Mouse (Mus musculus) left cerebral cortex, adult 11 months (tissue): Measurements from ENCODE around the gene Agbl3.

Experiments used
- DNase-seq: peaks from one replicate; pipeline ENCODE4 v3.0.0; 2022; ENCODE audit warnings: low spot score

Gene Agbl3

DNA sequence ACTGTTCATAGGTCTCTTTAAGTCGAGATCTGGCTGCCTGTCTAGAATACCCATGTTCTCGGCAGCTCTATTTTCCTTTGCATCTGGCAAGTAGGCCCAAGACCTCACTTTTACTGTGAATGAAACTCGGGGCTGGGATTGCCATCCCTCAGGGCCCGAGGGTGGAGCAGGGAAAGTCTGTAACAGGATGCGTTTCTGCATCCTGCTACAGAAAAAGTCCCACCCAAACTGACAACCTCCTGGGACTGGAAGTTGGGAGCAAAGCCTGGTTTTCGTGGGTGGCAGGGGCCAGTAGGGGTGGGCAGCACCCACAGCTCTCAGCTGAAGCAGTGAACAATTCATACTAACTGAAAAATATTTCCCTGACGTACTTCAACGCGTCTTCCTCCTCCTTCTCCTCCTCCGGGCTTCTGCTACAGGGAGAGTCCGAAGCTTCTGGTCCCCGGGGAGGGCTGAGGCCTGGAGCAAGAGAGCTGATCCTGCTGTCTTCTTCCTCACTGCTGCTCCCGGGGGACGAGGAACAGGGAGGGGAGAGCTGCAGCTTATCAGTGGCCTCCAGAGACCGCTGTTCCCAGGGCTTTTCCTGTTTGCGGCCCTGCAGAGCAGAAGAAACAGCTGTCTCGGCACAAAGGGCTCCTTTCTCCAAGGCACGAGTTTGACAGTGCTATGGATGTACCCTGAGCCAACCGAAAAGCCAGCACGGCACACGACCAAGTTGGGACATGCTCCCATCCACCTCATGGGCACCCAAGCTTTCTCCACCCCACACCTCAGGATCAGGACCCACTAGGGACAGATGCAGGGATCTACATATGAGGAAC is 94.1 kb downstream of the Agbl3 start:
- no peak for DNase-seq

DNA sequence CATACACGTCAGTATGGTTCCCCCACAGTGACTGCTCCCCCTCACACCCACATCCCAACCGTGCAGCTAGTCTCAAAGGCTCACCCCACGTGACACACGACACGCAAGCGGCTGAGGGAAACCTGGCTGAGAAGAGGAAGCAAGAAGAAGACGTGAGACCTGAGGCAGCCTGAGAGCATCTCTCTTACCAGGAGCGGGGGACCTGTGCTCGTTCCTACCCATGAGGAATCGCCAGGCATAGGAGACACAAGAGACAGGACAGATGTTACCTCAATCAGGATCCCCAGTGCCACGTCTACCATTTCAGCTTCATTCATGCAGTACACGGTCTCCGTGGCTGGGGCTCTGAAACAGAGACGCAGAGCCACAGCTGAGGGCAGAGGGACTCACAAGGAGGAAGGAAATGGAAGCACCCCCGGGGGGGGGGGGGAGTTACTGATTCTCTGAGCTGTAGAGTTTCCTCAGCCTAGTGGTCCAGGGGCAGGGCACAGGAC is 95.1 kb downstream of the Agbl3 start:
- no peak for DNase-seq

DNA sequence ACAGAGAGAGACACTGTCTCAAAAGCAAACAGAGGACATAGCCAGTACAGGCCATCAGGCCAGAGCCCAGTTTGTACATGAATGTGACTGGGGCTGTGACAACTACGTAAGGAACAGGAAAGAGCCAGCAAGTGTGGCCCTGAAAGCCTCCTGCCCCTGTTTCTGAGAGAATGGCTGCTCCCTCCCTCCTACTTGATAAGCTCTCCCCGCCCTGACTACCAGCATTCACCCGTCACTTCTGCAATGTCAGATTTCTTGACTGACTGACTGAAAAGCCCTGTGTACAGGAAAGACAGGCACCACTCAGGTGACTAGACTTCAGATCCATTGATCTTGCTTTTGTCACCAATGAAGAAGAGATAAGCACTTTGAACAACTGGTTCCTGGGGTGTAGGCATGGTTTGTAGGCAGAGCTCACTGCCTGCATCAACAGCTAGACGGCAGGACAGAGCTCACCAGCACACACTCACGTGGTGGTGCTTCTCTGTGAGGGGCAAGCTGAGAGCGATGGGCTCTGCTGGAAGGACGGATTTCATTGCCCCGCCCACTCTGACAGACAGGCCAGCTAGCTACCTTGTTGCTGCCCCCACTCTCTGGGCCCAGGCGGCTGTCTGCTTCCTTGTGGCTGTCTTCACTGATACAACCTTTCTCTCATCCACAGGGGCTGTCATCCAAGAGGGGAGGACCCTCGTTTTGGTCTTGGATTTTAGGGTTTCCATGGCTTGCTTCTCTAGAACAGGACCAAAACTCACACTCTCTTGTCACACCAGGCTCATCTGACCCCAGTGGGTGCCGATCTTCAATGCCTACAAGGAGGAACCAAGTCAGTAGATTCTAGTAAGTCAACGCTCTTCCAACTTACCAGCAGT is 96.0 kb downstream of the Agbl3 start:
- no peak for DNase-seq

DNA sequence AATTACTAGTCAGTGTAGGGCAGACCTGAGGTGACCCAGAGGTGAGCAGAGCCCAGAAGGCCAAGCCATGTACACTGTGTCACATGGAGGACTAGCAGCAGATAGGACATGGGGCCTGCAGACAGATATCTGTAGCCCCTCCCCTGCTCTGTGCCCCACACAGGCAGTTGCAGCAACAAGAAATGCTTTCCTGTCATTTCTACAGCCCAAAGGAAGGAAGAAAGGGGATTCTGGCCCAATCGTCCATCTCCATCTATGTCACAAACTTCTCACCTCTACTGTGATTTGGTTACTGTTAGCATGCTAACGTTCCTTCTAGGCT is 96.6 kb downstream of the Agbl3 start:
- DNase-seq = no peak

DNA sequence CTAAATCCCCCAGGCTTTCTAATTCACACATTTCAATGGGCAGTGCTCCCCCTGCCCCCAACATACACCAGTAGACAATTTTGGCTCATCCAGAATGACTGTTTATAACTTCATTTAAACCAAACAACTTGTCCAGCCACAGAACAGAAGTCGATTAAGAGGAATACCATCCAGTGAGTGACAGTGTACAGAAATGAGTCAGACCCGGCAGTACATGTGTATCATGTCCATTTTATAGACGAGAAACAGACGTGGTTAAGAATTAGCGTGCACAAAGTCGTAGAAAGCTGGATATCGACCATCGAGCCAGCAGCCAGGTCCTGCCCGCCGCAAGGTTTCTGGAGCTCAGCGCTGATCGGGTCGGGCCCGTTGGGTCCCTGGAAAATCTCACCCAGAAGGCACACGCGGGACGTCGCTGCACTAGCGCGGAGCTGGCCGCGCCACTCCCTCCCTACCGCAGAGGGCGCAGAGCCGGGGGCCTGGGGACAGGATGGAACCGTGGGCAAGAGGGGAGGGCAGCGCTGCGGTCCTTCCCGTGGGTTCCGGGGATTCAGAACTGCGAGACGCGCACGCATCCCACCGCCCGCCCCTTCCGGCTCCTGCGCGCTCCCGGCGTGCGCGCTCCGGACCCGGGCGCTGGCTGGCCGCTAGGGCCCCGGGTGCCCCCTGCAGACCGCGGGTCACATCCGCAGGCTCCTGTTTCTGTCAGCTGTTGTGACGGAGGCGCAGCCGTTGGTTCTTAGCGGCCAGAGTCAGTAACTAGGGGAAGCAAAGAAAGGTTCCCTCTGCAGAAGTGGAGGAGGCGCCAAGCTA is 97.5 kb downstream of the Agbl3 start, which contains the start of gene Cyren:
Cyren (minus strand) TSS at position 552 of the 813 bp plus-strand sequence.
- peak; percentile 85 for DNase-seq

DNA sequence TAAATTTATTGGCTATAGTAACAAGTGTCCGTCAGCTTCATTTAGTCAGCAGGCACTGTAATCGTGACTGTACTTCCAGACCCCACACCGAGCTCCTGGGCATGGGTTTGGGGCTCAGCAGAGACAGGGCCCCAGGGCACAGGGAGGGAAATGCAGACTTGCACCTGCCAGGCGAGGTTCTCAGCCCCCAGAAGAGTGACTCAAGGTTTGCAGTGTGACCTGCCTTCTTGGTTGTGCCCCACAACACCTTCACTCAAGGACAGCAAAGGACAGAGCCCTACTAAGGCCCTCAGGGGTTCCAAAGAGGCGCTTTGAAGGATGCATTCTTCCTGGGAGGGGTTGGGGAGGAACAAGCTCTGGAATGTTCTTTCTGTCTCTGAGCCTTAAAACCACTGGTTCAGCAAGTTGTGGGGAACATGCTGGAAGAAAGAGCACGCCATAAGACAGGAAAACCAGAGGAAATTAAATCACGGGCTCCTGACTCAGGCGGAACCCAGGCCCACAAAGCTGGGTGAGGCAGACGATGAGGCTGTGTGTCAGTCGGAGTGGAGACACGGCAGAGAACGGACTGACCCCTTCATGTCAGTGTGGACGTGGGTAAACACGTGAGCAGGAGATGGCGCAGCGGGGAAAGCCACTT is 99.0 kb downstream of the Agbl3 start:
- DNase-seq = no peak

DNA sequence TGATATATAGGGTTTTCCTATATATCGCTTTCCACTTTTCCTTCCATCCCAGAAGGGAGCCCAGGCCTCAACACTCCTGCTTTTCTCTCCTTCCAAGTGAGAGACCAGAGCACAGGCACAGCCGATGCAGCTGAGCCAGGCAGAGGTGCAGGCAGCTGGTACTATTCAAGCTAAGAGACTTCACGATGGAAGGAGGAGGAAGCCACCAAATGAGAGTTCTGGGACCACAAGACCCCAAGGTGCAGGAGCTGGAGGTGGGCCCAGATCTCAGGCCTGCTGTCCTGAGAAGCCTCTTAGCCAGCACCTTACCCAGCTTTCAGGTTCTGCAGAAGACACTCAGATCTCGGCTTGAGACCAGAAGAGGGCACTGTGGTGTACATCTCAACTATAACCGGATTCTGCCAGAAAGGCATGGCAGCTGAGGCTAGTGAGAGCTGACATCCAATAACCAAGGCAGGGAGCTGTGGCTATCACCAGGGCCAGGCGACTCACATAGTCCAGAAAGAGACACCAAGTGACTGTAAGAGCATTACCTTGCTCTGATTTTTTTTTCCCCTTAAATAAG is 99.8 kb downstream of the Agbl3 start:
- DNase-seq = peak; percentile 54

DNA sequence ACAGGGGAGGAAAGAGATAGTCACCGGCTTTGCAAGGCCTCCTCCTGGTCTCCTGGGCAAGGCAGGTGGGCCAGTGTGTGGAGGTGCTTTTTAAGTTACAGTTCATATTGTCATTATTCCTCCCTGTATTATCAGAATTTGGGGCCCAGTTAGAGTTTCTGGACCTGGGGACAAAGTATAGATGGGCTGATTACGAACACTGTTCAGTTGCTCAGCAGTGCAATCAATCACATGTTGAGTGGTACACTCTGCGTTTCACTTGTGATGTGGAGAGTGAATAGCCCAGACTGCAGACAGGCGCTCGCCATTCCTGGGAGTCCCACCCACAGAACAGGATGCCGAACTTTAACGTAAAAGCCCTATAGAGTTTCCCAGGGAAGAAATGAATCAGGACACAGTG is 104.5 kb downstream of the Agbl3 start:
- DNase-seq = no peak

DNA sequence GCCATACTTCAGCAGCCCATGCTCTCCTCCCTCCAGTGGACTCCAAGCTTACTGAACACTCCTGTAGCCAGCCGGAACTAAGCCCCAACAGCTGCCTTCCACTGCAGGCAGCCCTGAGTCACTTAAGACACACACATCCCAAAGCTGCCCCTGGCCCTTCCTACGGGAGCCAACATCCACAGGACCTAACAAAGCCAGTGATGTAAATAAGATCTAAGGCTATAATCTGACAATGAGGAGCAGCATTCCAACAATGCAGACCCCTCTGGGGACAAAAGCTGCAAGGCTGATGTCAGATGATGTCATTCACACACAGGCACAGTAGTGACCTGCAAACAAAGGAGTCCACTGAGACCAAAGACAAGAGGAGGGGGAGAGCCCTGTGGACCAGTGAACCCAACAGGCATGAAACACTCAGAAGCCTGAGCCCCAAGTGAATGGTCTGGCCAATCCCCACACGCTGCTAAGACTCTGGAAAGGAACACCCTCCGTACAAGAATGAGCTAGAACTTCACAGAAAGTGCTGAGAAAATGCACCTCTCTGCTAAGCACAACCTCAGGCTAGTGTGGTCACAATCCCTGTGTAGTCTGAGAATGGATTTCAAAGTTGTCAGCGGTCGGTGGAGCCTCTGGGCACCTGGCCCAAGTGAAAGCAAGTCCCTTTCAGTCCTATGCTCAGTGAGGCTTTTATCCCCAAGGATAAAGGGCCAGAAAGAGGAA is 107.1 kb downstream of the Agbl3 start:
- DNase-seq = no peak

DNA sequence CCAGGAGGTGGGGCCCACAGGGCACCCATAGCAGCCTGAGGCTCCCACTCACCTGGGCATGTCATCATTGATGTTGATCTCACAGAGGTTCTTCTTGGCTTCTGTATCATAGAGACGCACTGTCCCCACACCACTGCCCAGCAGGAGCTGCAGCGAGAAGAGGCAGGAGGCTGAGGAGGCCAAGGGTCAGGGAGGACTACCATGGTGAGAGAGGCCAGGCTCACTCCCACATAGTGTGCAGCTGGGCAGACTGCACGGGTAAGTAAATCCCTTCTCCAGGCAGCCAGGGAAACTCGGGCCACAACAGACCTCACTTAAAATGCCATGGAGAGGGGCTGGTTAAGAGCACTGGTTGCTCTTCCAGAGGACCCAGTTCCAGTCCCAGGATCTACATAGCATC is 109.0 kb downstream of the Agbl3 start:
- DNase-seq = no peak

DNA sequence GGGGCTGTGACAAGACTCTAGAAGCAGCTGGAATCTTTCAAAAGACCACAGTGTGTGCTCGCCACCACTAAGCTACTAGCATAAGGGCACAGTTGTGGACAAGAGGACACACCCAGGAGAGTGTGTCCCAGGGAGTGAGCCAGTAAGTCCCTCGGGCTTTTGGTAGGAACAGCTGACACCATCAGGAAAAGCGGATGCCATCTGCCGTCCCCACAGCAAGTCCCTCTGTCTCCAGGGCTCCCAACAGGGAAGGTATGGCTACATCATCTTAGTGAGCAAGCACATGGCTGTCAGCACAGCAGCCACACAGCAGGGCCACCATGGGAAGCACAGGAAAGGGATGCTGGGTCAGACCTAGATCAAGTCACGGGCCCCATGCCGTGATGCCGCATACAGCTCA is 115.3 kb downstream of the Agbl3 start:
- no peak for DNase-seq

DNA sequence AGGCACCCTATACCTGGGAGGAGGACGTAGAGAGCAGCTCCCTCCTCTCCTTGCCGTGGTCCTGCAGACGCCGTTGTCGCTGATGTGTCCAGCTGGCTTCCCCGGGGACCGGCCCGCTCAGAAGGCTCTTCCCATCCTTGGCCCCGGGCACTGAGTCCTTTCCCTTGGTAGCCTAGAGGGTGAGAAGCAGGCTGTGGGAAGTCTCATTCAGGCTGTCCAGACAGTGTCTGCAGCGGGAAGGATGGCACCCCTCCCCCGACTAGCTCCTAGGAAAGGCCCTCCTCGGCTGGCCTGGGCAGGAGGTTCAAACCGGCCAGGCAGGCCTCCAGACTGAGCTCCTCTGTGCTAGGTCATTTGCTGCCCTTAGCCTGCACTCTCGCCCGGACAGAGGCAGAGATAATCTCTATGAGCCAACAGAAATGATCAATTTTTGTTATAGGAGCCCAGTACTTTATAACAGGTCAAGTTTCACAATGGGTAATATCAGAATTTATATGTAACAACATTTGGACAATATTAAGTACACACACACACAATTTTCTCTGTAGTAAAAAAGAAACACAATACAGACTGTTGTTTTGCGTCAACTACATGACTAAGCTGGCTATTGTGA is 116.0 kb downstream of the Agbl3 start:
- no peak for DNase-seq

DNA sequence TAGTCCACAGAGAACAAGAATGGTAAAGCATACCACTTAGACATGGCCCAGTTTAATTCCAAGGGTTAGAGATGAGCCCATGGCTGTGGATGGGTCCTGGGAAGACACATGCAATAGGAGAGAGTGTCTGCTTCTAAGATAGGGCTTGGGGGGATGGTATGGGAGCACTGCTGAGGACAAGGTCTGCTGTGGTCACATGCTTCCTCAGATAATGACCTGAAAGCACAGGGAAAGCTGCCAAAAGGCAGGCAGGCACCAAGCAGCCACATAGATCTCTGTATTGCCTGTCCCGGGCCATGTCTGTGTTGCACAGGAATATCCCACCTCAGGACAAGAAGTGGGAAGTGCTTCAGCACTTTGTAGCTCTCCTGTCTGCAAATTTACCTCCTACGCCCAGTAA is 118.9 kb downstream of the Agbl3 start:
- no peak for DNase-seq

DNA sequence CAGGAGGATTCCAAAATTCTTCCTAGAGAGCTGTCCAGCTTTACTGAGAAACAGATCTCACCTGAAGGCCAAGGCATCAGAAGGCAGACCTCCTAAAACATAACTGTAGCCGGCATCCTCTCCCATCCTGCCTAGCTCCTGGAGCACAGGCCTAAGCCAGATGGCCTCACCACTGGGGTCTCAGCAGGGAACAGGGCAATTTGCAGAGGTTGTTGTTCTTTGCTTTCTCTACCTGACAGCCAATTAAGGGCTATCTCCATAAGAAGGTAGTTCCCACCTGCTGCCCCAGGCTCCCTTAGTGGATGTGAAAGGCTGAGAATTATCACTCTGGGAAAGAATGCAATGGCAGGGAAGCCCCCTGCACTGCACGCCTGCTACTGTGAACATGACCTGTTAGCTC is 120.8 kb downstream of the Agbl3 start:
- no peak for DNase-seq

DNA sequence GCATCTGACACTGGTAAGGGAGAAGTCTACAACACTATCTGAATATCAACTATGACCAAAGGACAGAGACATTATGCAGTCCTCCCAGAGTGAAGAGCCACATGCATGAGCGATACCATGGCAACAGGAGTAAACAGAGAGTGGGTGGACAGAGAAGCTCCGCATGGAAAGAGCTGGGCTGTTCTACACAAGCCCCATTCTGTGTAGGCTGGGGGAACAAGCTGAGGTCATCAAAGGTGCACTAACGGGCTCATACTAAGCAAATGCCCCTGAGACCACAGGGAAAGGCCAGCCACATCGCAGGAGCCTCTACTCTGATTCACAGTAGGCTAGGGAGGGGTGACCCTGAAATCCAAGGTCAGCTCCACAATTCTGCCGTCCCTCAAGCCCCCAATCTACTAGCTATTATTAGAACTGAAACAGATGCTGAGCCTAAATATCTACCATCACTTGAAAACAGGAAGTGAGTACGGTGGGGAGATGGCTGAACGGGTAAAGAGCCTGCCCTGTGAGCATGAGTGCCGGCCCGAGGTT is 121.7 kb downstream of the Agbl3 start:
- DNase-seq = no peak

DNA sequence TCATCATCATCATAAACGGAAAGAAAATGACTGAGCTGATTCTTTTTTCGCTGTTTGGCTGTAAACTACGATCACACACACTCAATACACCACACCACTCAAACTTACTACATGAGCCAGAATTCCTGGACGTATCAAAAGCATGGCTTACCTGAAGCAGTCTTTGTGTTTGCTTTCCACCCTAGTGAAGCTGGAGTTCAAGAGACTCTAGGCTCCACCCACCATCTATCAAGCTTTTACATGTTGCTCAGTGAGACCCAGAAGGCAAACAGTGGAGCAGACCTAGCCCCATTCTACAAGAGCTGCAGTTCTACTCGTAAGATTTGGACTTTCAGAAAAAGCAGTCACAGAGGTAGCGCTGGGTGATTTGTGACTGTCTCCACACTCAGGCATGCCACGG is 122.3 kb downstream of the Agbl3 start:
- DNase-seq = no peak

DNA sequence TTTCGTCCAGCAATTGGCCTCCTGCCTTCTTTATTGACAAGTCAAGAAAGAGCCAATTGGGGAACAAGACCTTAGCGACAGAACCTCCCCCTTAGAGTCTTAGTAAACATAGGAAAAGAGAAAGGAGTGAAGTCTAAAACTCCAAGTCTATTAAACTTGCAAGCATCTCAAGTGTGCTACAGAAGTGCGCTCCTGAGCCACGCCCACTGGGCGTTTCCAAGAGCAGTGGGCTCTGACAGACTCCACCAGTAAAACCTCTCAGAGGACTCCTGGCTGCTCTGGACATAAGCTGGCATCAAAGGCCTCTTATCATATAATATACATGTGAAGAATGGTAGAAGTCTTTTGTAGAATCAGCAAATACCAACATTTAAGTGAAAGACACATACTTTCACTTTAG is 123.2 kb downstream of the Agbl3 start:
- no peak for DNase-seq

DNA sequence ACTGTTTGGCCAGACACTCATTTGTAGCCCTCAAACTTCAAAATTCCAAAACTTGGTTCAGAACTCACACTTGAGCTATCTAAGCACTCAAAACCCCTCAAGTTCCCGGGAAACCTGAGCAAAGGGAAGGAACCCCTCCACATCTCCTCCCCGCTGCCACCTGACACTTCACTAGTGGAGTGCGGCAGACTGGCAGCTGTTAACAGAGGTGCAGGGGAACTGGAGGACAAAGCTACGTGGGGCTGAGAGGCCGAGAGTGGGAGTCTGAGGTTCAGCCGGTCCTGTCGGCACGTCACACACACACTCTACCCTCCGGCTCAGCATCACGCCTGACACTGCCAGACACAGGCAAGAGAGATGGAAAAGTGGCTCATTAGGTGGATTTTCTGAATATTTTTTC is 123.6 kb downstream of the Agbl3 start:
- no peak for DNase-seq

DNA sequence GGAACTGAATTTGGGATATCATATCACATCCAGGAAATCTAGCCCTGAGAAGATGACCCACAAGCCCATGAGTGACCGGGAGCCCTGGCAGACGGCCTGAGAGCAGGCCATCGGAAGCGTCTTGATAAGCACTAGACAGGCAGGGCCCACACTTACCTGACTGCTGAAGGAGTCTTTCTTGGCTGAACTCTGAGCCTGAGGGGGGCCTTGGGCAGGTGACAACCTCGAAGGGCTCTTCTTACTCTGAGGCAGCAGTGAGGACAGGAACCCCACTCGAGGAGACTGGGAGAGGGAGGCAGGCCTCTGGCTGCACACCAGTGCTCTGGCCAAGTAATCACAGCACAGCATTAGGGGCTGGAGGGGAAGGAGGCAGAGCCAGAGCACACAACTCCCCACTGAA is 124.1 kb downstream of the Agbl3 start:
- DNase-seq = no peak

DNA sequence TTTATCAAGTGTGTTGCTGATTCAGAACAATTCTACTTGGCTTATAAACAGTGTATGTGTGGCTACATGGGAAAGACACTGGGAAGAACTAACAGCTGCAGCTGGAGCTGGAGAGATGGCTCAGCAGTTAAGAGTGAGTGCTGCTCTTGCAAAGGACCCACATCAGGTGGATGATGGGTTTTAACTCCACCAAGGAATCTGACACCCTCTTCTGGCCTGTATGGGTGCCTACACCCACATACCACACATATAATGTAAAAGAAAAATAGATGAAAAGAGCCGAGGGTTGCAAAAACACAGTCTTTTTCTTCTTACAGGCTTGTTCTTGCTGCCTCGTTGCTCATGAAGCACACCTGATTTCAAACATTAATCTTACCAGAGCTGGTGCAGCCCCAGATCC is 125.9 kb downstream of the Agbl3 start:
- DNase-seq = no peak
